Mouse (Mus musculus) intestine, postnatal 0 days (tissue): Measurements from ENCODE around the gene Ccdc39. TPM values are rescaled to one million over a fixed set of nuclear protein-coding genes. Genes with fewer than 3 reads are reported as not detected.
A peak's percentile ranks its signal among the peaks of the same experiment; 100 is the strongest.

Experiments
- ATAC-seq: fragments of 200-750 bp; cut with Nextera tagmentation; 2 replicates; pipeline ENCODE4 v1.8.0; 2017; ENCODE audit warnings: mild to moderate bottlenecking, moderate TSS enrichment, moderate library complexity
- H3K27ac ChIP-seq: fragments of 300-500 bp; sonication (generic); 2 replicates; pipeline ENCODE4 v1.5.1; 2014; ENCODE audit warnings: mild to moderate bottlenecking, low read depth, low read length, moderate library complexity
- H3K27me3 ChIP-seq: fragments of 300-500 bp; sonication (generic); replicated peaks from 2 replicates; pipeline ENCODE4 v1.6.1; 2014; ENCODE audit warnings: low read length, mixed read lengths; ENCODE audit not compliant: control insufficient read depth, insufficient read depth
- H3K36me3 ChIP-seq: fragments of 300-500 bp; sonication (generic); 2 replicates; pipeline ENCODE4 v1.6.1; 2014; ENCODE audit warnings: mild to moderate bottlenecking, moderate library complexity; ENCODE audit not compliant: control insufficient read depth, insufficient read depth
- H3K4me1 ChIP-seq: fragments of 300-500 bp; sonication (generic); replicated peaks from 2 replicates; pipeline ENCODE4 v1.6.1; 2014; ENCODE audit warnings: antibody characterized with exemption, low read length, mixed read lengths; ENCODE audit not compliant: control insufficient read depth, insufficient read depth
- H3K4me2 ChIP-seq: fragments of 300-500 bp; sonication (generic); replicated peaks from 2 replicates; pipeline ENCODE4 v1.6.1; 2014; ENCODE audit warnings: low read depth, mild to moderate bottlenecking, moderate library complexity
- H3K4me3 ChIP-seq: fragments of 300-500 bp; sonication (generic); 2 replicates; pipeline ENCODE4 v1.5.1; 2014; ENCODE audit warnings: low read depth, low read length
- H3K9ac ChIP-seq: fragments of 300-500 bp; sonication (generic); 2 replicates; pipeline ENCODE4 v1.6.1; 2014; ENCODE audit warnings: mild to moderate bottlenecking, low read depth, low read length
- H3K9me3 ChIP-seq: fragments of 300-500 bp; sonication (generic); 2 replicates; pipeline ENCODE4 v1.6.1; 2016; ENCODE audit warnings: mixed run types; ENCODE audit not compliant: control insufficient read depth
- CTCF ChIP-seq: sonication (generic); IDR thresholded peaks from 2 replicates; pipeline ENCODE4 v1.5.1; 2016; ENCODE audit warnings: low read depth, mild to moderate bottlenecking, control low read depth, antibody characterized with exemption, moderate library complexity
- WGBS: fragments of 180-500 bp; shearing (Covaris S2); extraction: QIAGEN DNeasy Blood & Tissue Kit; methylation state at CpG from one replicate; pipeline ENCODE4 v1.1.7; 2014; 5-methylcytosine and 5-hydroxymethylcytosine counted together
- polyA plus RNA-seq: library from polyadenylated mRNA; unstranded; fragments of >200 nt; fragmentation: Nextera tagmentation; extraction: Ambion mirVana; gene quantifications from 2 replicates; pipeline ENCODE4 v1.2.1, GENCODE M21; 2015

Gene Ccdc39
- 0.39 and 0.67 TPM in 2 replicates for polyA plus RNA-seq

GRCm38 (mm10) chr3:33843801-33844632 lies at the start of gene Ccdc39:
Ccdc39 (minus strand) TSS chr3:33844310.
- peak; percentile 9; the same call in 1 of the 2 replicates for TF ChIP-seq CTCF
- Histone ChIP-seq H3K36me3 (no peaks in the 10 kb centered on the region), H3K9me3 (no peaks in the 10 kb centered on the region), H3K4me1 (no peaks in the 10 kb centered on the region; the same call in 1 of the 2 replicates), H3K4me2 (peak within 1 kb of the TSS; percentile 84), H3K27ac (no peak within 1 kb of the TSS), H3K9ac (peak within 1 kb of the TSS; percentile 37; the same call in 1 of the 2 replicates), H3K4me3 (peak within 1 kb of the TSS; percentile 45), H3K27me3 (no peaks in the 10 kb centered on the region)
- ATAC-seq, result peak; percentile 47; the same call in 1 of the 2 replicates
- 6% methylated on average over 26 of the region's 26 CpGs for WGBS

- Histone ChIP-seq H3K27ac (no peak overlapping the region), H3K4me1 (no peaks in the 10 kb centered on the region), H3K4me3 (no peak overlapping the region), H3K9ac (no peak overlapping the region), H3K9me3 (no peaks in the 10 kb centered on the region), H3K36me3 (no peaks in the 10 kb centered on the region), H3K4me2 (no peak overlapping the region), H3K27me3 (no peaks in the 10 kb centered on the region)
- WGBS, result 86% methylated on average over 5 of the region's 5 CpGs
- no peak for ATAC-seq
- no peak for TF ChIP-seq CTCF
Measured at GRCm38 (mm10) chr3:33893433-33893832, 49.3 kb upstream of the Ccdc39 start.

GRCm38 (mm10) chr3:33887438-33887837 lies 43.3 kb upstream of the Ccdc39 start:
- ATAC-seq, result no peak
- H3K27me3 ChIP-seq, result no peaks in the 10 kb centered on the region

GRCm38 (mm10) chr3:33883105-33883504 lies 39.0 kb upstream of the Ccdc39 start:
- no peaks in the 10 kb centered on the region for H3K9me3 ChIP-seq
- no peaks in the 10 kb centered on the region for H3K27me3 ChIP-seq
- TF ChIP-seq CTCF, result no peak
- 84% methylated on average over 6 of the region's 6 CpGs for WGBS
- no peaks in the 10 kb centered on the region for H3K36me3 ChIP-seq
- no peaks in the 10 kb centered on the region for H3K4me1 ChIP-seq
- H3K9ac ChIP-seq, result no peak overlapping the region
- no peak overlapping the region for H3K4me3 ChIP-seq
- ATAC-seq, result no peak
- H3K27ac ChIP-seq, result no peak overlapping the region
- no peak overlapping the region for H3K4me2 ChIP-seq

More at GRCm38 (mm10) chr3:33887438-33887837, 43.3 kb upstream of the Ccdc39 start:
- no peak overlapping the region for H3K4me3 ChIP-seq
- H3K4me2 ChIP-seq, result no peak overlapping the region
- no peaks in the 10 kb centered on the region for H3K9me3 ChIP-seq
- H3K27ac ChIP-seq, result no peak overlapping the region
- TF ChIP-seq CTCF, result no peak
- 32% methylated on average over 8 of the region's 8 CpGs for WGBS
- H3K4me1 ChIP-seq, result no peaks in the 10 kb centered on the region
- H3K9ac ChIP-seq, result no peak overlapping the region
- no peaks in the 10 kb centered on the region for H3K36me3 ChIP-seq

- no peaks in the 10 kb centered on the region for H3K27me3 ChIP-seq
- WGBS, result 78% methylated on average over 2 of the region's 2 CpGs
- H3K4me1 ChIP-seq, result no peaks in the 10 kb centered on the region
- H3K9ac ChIP-seq, result no peak overlapping the region
- no peak overlapping the region for H3K4me3 ChIP-seq
- TF ChIP-seq CTCF, result no peak
- no peak overlapping the region for H3K27ac ChIP-seq
- ATAC-seq, result no peak
- H3K36me3 ChIP-seq, result no peaks in the 10 kb centered on the region
- no peak overlapping the region for H3K4me2 ChIP-seq
- no peaks in the 10 kb centered on the region for H3K9me3 ChIP-seq
Measured at GRCm38 (mm10) chr3:33882695-33883094, 38.6 kb upstream of the Ccdc39 start.

- Histone ChIP-seq H3K4me2 (no peak overlapping the region), H3K27ac (no peak overlapping the region), H3K9ac (no peak overlapping the region), H3K9me3 (no peaks in the 10 kb centered on the region), H3K4me3 (no peak overlapping the region), H3K27me3 (no peaks in the 10 kb centered on the region), H3K4me1 (no peaks in the 10 kb centered on the region), H3K36me3 (no peaks in the 10 kb centered on the region)
- no peak for ATAC-seq
- 88% methylated on average over 6 of the region's 6 CpGs for WGBS
- TF ChIP-seq CTCF, result no peak
Measured at GRCm38 (mm10) chr3:33878661-33879060, 34.6 kb upstream of the Ccdc39 start.
